Mouse (Mus musculus): ENCODE measurements around the gene A430005L14Rik. TPM values are rescaled to one million over a fixed set of nuclear protein-coding genes. Genes with fewer than 3 reads are reported as not detected.

Gene A430005L14Rik
- polyA plus RNA-seq (2017; shearing (Covaris generic)): 38.0 TPM

DNA sequence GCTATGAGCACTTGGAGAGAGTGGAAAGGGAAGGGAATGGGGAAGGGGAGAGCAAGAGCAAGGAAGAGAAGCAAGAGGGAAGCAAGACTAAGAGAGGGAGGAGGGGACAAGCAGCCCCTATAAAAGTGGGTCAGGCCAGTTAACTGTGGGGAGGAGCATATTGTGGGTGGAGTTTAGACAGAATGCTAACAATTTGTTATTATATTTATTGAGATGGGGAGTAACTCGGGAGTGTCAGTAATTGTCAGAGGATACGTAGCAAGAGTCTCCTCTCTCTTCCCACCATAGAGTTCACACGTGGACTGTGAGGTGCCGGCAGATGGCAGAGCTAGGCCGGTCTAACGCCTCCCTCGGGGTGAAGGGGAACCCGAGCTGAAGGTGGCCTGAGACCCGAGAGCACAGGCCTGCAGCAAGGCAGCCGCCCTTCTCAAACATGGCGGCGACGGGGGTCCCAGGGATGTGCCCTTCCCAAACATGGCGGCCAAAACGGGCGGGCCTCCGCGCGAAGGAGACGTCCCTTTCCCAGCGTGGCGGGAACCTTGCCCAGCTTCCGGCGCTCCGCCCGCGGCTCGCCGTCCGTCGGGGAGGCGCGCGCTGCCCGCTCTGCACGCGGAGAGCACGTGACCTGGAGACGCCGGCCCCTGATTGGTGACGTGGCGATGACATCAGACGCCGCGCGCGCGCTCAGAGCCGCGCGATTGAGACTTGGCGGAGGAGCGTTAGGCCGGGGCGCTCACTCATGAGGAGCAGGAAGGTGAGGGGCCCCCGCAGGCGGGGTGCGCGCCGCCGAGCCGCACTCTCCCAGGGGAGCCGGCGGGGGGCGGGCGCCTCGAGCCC, at the start of gene A430005L14Rik:
A430005L14Rik (plus strand) TSS at position 669 of the 837 bp plus-strand sequence.

DNA sequence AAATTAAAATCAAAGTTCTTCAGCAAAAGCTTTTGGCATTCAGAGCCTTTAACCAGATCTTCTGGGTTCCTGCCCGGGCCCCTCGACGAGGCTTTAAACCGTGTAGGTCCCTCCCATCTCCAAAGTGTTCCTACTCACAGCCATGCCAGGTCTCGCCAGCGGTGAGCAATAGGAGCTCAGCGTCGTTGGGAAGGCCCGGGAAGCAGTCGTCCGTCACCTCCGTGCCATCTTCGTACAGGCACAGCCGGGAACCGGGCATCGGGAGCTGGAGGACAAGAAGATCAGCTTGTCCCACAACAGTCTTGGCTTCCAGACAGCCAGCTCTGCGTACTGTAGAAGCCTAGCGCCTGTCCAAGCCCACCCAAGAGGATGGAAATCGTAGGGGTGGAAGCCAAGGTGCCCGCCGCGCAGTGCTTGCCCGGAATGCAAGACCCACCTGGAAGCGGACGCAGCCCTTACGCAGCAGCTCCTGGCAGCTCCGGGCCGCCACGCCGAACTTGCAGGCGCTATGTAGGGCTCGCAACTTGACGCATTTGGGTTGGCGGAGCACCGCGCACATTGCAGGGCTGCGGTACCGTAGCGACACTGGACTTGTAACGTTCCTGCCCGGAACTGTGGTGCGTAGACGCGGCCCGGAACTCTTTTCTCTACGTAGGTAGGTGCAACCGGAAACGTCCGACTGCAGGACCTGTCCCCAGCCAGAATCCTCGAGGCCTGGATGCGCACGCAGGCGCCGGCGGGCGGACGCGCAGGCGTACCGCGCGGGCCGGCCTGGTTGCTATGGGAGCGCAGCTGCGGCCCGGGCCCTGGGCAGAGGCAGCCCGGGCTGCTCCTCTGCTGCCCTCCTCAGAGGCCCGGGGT, 17.6 kb downstream of the A430005L14Rik start, which contains the start of the genes Dffb and Cep104:
Dffb (minus strand) TSS at position 696 of the 861 bp plus-strand sequence.
Cep104 (plus strand) TSS at position 764 of the 861 bp plus-strand sequence.

Other genes with a start within 250 kb of the A430005L14Rik start
- 29.8 TPM for gene Dffb, start 17.9 kb downstream of the A430005L14Rik start, polyA plus RNA-seq (2017; shearing (Covaris generic))
- gene Cep104, start 18.0 kb downstream of the A430005L14Rik start, polyA plus RNA-seq (2017; shearing (Covaris generic)): 12.9 TPM
- gene Lrrc47, start 54.5 kb downstream of the A430005L14Rik start, polyA plus RNA-seq (2017; shearing (Covaris generic)): 58.5 TPM
- gene Smim1, start 69.0 kb downstream of the A430005L14Rik start, polyA plus RNA-seq (2017; shearing (Covaris generic)): not detected
- gene Ccdc27, start 85.4 kb downstream of the A430005L14Rik start, polyA plus RNA-seq (2017; shearing (Covaris generic)): not detected
- not detected for gene Trp73, start 183.0 kb downstream of the A430005L14Rik start, polyA plus RNA-seq (2017; shearing (Covaris generic))
- gene Wrap73, start 185.1 kb downstream of the A430005L14Rik start, polyA plus RNA-seq (2017; shearing (Covaris generic)): 33.0 TPM
- gene Tprgl, start 203.4 kb downstream of the A430005L14Rik start, polyA plus RNA-seq (2017; shearing (Covaris generic)): 484 TPM
- gene Megf6, start 213.5 kb downstream of the A430005L14Rik start, polyA plus RNA-seq (2017; shearing (Covaris generic)): 0.10 TPM

Data from naive thymus-derived CD4-positive, alpha-beta T cell, adult 5 months (primary cell).